Mouse (Mus musculus) liver, embryonic 16.5 days (tissue): ENCODE data around the gene Snx18. TPM values are rescaled to one million over a fixed set of nuclear protein-coding genes. Genes with fewer than 3 reads are reported as not detected.

ENCODE experiments used
- ATAC-seq: fragments of 200-750 bp; cut with Nextera tagmentation; 2 replicates; pipeline ENCODE4 v1.8.0; 2017; ENCODE audit warnings: low read depth, mild to moderate bottlenecking, moderate number of reproducible peaks, moderate library complexity
- H3K27ac ChIP-seq: fragments of 300-500 bp; sonication (generic); 2 replicates; pipeline ENCODE4 v1.5.1; 2014; ENCODE audit warnings: mild to moderate bottlenecking, low read length
- H3K27me3 ChIP-seq: fragments of 300-500 bp; sonication (generic); 2 replicates; pipeline ENCODE4 v1.6.1; 2014; ENCODE audit warnings: low read depth, low read length, mixed read lengths; ENCODE audit not compliant: control insufficient read depth, insufficient read depth
- H3K36me3 ChIP-seq: fragments of 300-500 bp; sonication (generic); 2 replicates; pipeline ENCODE4 v1.6.1; 2014; ENCODE audit warnings: mild to moderate bottlenecking; ENCODE audit not compliant: control insufficient read depth, insufficient read depth
- H3K4me1 ChIP-seq: fragments of 300-500 bp; sonication (generic); 2 replicates; pipeline ENCODE4 v1.6.1; 2014; ENCODE audit warnings: low read depth, low read length, mixed read lengths; ENCODE audit not compliant: control insufficient read depth
- H3K4me2 ChIP-seq: fragments of 300-500 bp; sonication (generic); 2 replicates; pipeline ENCODE4 v1.6.1; 2014; ENCODE audit warnings: low read depth, low read length, mixed read lengths
- H3K4me3 ChIP-seq: fragments of 300-500 bp; sonication (generic); 2 replicates; pipeline ENCODE4 v1.5.1; 2014; ENCODE audit warnings: low read depth, mild to moderate bottlenecking, low read length
- H3K9ac ChIP-seq: fragments of 300-500 bp; sonication (generic); 2 replicates; pipeline ENCODE4 v1.6.1; 2014; ENCODE audit warnings: low read depth, low read length
- H3K9me3 ChIP-seq: fragments of 300-500 bp; sonication (generic); replicated peaks from 2 replicates; pipeline ENCODE4 v1.6.1; 2016; ENCODE audit warnings: low read length; ENCODE audit not compliant: control insufficient read depth
- WGBS: fragments of 180-500 bp; shearing (Covaris S2); extraction: QIAGEN DNeasy Blood & Tissue Kit; methylation state at CpG from one replicate; pipeline ENCODE4 v1.1.7; 2014; ENCODE audit not compliant: insufficient replicate concordance; 5-methylcytosine and 5-hydroxymethylcytosine counted together
- polyA plus RNA-seq: library from polyadenylated mRNA; unstranded; fragments of >200 nt; fragmentation: Nextera tagmentation; extraction: Ambion mirVana; gene quantifications from 2 replicates; pipeline ENCODE4 v1.2.1, GENCODE M21; 2015

The Snx18 gene
- polyA plus RNA-seq, 1 experiment from 2014 or later, result 4.7 TPM

DNA sequence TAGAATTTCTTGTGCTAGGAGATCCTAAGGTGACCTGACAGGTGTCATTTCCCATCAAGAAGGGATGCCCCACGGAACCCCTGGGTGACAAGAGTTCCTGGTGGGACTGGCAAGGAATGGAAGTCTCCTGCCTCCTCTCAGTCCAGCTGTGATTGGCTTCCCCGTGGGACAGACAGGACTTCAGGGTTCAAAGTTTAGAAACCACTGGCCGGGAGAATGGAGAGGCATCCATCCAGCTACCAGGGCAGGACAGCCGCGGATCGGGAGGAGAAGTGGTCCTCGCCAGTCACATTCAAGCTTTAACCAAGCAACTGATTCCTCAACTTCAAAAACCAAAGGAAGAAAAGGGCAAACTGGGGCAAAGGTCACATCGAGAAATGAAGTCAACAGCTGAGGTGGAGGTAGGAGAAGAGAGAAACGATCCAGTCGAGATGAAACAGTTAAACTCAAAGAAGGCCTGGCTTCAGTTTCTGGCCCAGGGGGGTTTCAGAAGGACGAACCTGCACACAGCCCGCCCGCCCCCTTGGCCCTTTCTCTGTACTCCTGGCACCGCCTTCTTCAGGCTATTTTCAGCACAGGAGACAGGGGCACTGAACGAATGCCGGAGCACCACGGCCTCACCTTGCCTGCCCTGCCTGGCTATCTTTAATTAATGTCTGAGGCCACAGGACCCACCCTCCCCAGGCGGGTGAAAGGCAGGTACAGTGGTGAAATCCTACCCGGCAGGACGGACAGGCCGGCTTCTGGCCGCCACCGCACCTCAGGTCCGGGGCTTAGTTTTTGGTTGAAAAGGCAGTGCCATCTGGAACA, 6.0 kb downstream of the Snx18 start:
- Histone ChIP-seq H3K27me3 (no peaks in the 10 kb centered on the region), H3K27ac (no peak overlapping the region), H3K9me3 (no peaks in the 10 kb centered on the region), H3K4me3 (peak overlapping the region; percentile 34; the same call in 1 of the 2 replicates), H3K36me3 (no peaks in the 10 kb centered on the region), H3K4me1 (peaks cover 37% of the 10 kb centered on the region), H3K4me2 (peak overlapping the region; percentile 71), H3K9ac (no peak overlapping the region)
- no peak for ATAC-seq
- WGBS, result 70% methylated on average over 24 of the region's 24 CpGs

DNA sequence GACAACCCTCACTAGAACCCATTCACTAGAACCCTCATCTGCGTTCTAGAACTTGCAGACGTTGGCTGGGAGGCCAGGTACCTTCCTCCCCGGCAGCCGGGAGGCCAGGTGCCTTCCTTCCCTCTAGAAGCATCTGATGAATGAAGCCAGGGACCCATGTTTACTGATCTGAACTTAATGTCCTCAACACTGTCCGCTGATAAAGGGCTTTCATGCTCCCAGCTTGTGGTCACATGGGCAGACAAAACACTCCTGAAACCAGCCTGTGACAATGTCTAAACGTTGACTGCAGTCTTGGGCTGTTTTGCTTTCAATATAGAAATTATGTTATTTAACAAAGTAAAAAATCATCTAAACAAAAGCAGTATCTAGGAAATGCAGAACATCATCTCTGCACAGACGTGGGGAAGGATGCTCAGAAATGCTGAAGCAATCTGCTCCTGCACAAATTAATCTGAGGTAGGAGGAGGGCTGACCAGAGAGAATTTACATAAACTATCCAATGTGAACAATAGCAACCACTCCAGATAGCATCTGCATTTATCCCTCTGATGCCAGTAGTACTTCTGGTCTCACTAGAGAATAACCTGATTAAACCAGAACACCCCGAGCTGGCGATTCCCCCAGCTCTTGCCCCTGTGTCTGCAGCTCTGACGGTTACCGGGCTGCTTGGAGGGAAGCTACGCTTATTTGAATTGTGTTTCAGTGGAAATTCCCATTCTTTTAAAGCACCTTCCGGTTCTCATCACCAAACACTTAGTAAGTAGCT, 7.4 kb downstream of the Snx18 start:
- Histone ChIP-seq H3K36me3 (no peaks in the 10 kb centered on the region), H3K9me3 (no peaks in the 10 kb centered on the region), H3K4me3 (no peak overlapping the region), H3K27ac (no peak overlapping the region), H3K9ac (no peak overlapping the region), H3K4me1 (peaks cover 33% of the 10 kb centered on the region), H3K27me3 (no peaks in the 10 kb centered on the region), H3K4me2 (no peak overlapping the region)
- 64% methylated on average over 13 of the region's 13 CpGs for WGBS
- ATAC-seq, result no peak

DNA sequence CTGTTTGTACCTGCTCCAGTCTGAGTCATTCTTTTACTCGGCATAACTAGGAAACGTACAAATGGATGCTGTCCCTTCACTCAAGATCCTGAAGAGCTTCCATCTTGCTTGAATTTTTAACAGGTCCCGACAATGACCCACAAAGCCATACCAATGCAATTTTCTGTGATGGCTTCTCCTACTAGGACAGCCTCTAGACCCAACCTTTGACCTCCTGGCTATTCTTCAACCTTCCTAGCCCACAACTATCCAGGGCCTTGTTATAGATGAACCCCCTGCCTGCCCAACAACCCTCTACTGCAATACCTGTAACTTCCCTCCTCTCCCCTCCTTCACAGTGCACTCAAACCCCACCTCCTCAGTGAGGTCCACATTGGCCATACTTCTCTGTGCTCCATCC, 8.9 kb downstream of the Snx18 start:
- Histone ChIP-seq H3K4me1 (peaks cover 33% of the 10 kb centered on the region), H3K9ac (no peak overlapping the region)
- WGBS, result 61% methylated on average over 3 of the region's 3 CpGs

DNA sequence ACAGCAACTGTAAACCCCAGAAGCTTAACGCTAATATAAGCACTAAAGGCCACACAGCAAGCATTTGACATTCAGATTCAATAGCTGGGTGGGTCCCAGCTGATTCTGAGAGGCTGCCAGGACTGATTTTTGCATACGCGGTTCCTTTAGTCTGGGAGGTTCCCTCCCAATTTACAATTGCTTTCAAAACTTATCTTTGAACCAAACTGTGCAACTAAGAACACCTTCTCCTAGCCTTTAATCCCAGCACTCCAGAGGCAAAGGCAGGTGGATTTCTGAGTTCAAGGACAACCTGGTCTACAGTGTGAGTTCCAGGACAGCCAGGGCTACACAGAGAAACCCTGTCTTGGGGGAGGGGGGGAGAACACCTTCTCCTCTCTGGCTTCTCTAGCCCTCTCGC, 10.5 kb downstream of the Snx18 start:
- no peaks in the 10 kb centered on the region for H3K27me3 ChIP-seq
- no peak overlapping the region for H3K4me2 ChIP-seq
- H3K9me3 ChIP-seq, result no peaks in the 10 kb centered on the region
- no peak overlapping the region for H3K9ac ChIP-seq
- H3K4me3 ChIP-seq, result no peak overlapping the region
- H3K27ac ChIP-seq, result no peak overlapping the region
- H3K36me3 ChIP-seq, result no peaks in the 10 kb centered on the region
- no peak for ATAC-seq
- WGBS, result 64% methylated on average over 4 of the region's 4 CpGs
- H3K4me1 ChIP-seq, result peaks cover 38% of the 10 kb centered on the region

More for the DNA sequence above, 8.9 kb downstream of the Snx18 start:
- H3K4me2 ChIP-seq, result no peak overlapping the region
- no peak overlapping the region for H3K4me3 ChIP-seq
- no peaks in the 10 kb centered on the region for H3K27me3 ChIP-seq
- H3K9me3 ChIP-seq, result no peaks in the 10 kb centered on the region
- H3K27ac ChIP-seq, result no peak overlapping the region
- no peak for ATAC-seq
- no peaks in the 10 kb centered on the region for H3K36me3 ChIP-seq

DNA sequence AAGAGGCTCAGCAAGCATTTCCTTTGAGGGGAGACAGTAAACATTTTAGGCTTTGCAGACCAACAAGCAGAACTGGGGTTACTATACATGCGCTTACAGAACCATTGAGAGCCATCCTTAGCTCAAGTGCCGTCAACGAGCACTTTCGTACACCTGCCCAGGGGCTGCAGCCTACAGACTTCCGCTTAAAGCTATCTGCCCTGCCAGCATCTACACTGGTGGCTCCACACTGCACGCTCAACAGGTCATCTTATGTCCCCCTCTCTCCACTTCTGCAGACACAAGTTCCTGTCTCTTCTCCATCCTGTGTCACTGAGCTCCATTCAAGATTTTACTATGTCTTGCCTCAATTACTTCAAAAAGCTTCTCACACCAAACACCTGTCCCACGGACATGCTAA, 11.0 kb downstream of the Snx18 start:
- H3K4me2 ChIP-seq, result no peak overlapping the region
- H3K4me3 ChIP-seq, result no peak overlapping the region
- H3K27me3 ChIP-seq, result no peaks in the 10 kb centered on the region
- WGBS, result 78% methylated on average over 7 of the region's 7 CpGs
- H3K27ac ChIP-seq, result no peak overlapping the region
- no peaks in the 10 kb centered on the region for H3K36me3 ChIP-seq
- no peak overlapping the region for H3K9ac ChIP-seq
- H3K4me1 ChIP-seq, result peaks cover 38% of the 10 kb centered on the region
- no peaks in the 10 kb centered on the region for H3K9me3 ChIP-seq
- no peak for ATAC-seq

DNA sequence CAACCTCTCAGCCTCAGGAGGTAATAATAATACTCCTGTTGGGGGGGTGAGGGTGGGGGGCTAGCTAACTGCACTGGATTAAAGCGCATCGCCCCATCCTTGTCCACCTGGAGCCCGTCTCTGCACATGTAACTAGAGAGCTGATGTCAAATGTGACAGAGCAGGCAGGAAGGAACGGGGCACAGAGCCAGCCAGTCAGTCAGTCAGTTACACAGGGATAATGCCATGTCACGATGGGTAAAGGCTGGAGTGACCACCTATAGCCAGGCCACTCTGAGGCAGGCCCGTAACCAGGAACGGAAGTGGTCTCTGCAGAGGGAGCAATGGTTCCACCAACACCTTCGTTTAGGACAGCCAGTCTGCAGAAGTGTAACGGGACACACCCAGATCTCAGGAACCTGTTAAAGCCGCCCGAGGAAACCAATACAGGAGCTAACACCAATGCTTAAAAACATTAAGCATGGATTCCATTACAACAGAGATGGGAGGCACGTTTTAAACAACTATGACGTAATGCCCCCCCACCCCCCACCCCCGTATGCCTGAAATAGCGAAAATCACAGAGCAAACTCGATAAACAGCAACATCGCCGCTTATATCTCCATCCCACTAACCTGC, 11.5 kb downstream of the Snx18 start:
- H3K4me1 ChIP-seq, result peaks cover 43% of the 10 kb centered on the region
- no peaks in the 10 kb centered on the region for H3K27me3 ChIP-seq
- no peaks in the 10 kb centered on the region for H3K36me3 ChIP-seq
- no peak for ATAC-seq
- H3K9ac ChIP-seq, result no peak overlapping the region
- 71% methylated on average over 18 of the region's 18 CpGs for WGBS
- no peaks in the 10 kb centered on the region for H3K9me3 ChIP-seq
- no peak overlapping the region for H3K4me3 ChIP-seq
- no peak overlapping the region for H3K27ac ChIP-seq
- H3K4me2 ChIP-seq, result no peak overlapping the region

DNA sequence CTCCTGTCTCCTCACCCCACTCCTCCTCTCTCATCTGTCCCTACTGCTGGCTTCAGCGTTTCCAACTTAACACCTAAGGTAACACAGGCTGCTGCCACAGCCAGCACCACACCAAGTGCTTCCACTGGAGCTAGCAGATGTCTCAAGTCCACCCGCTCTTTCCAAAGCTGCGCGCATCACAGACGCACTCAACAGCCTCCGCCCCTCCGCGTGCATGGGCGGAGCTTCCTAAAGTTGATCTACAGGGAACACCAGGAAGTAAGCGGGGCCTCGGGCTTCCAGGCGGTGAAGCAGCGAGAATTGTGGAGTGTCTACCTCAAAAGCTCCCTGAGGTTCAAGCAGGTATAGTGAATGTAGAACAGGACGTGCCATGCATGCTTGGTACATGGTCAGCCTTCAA, 12.2 kb downstream of the Snx18 start:
- H3K9me3 ChIP-seq, result no peaks in the 10 kb centered on the region
- no peak overlapping the region for H3K9ac ChIP-seq
- 83% methylated on average over 14 of the region's 14 CpGs for WGBS
- no peak overlapping the region for H3K4me3 ChIP-seq
- H3K27ac ChIP-seq, result no peak overlapping the region
- ATAC-seq, result no peak
- no peak overlapping the region for H3K4me2 ChIP-seq
- no peaks in the 10 kb centered on the region for H3K27me3 ChIP-seq
- peaks cover 36% of the 10 kb centered on the region for H3K4me1 ChIP-seq
- H3K36me3 ChIP-seq, result no peaks in the 10 kb centered on the region

DNA sequence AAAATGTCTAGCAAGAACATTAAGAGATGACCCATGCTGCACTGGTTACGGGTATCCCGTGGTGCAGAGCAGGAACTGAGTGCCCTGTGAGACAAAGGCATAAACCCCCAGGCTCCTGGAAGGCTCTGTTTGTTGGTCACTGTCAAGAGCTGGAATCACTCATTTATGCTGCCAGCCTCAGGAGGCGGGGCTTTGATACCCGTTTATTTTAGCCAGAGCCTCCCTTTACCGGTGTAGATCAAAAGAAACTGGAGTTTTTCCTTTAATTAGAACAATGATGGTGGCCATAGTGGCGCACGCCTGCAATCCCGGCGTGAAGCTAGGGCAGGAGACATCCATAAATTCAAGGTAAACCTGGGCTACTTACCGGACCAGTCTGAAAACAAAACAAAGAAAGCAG, 12.7 kb downstream of the Snx18 start:
- H3K9me3 ChIP-seq, result no peaks in the 10 kb centered on the region
- WGBS, result 80% methylated on average over 10 of the region's 10 CpGs
- no peaks in the 10 kb centered on the region for H3K36me3 ChIP-seq
- H3K4me2 ChIP-seq, result no peak overlapping the region
- H3K4me1 ChIP-seq, result peaks cover 34% of the 10 kb centered on the region
- H3K27ac ChIP-seq, result no peak overlapping the region
- H3K27me3 ChIP-seq, result no peaks in the 10 kb centered on the region
- ATAC-seq, result no peak
- no peak overlapping the region for H3K9ac ChIP-seq
- no peak overlapping the region for H3K4me3 ChIP-seq

DNA sequence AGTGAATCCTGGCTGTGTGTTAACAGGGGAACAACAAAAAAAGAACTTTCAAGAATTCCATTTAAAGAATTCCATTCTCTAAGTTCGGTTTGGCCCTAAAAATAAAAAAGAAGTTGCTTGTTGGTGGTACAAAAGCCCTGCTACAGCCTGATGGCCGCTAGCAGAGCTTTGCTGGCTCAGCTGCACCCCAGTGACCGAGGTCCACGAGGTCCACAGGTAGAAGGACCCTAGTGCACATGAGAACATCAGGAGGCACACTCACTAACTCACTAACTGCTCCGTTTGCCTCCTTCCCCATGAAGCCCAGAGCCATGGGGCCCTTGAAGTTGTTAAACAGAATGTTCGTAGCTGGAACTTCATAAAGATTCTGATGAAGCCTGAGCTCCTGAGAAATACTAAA, 14.0 kb downstream of the Snx18 start:
- 0 out of 2 replicates have a peak overlapping the region, but pooled peaks have one; percentile 85 for H3K27ac ChIP-seq
- no peak overlapping the region for H3K9ac ChIP-seq

More for the DNA sequence above, 14.0 kb downstream of the Snx18 start:
- 51% methylated on average over 6 of the region's 6 CpGs for WGBS
- Histone ChIP-seq H3K27me3 (no peaks in the 10 kb centered on the region), H3K9me3 (no peaks in the 10 kb centered on the region), H3K4me2 (no peak overlapping the region), H3K4me3 (no peak overlapping the region), H3K4me1 (peaks cover 26% of the 10 kb centered on the region), H3K36me3 (no peaks in the 10 kb centered on the region)
- ATAC-seq, result no peak
